Mouse (Mus musculus): ENCODE measurements around the gene Gpatch3.

GRCm38 (mm10) chr4:133627039-133627438 lies 52.5 kb downstream of the Gpatch3 start:
- TF ChIP-seq EP300 (IDR thresholded peaks at IDR 0.05; ENCODE audit: low read depth) (no peak), CTCF (IDR thresholded peaks at IDR 0.05; ENCODE audit: low read depth) (no peak)
